Mouse (Mus musculus) layer of hippocampus, adult 8-10 months (tissue): ENCODE measurements at regions not wholly inside any gene's neighbourhood (a gene's known extent, or its start where the extent isn't known, plus 50 kb on each side); places are given as distances from the start of the nearest gene placed in this dataset.
A peak's percentile ranks its signal among the peaks of the same experiment; 100 is the strongest.
"Not testable (repeated sequence)": the region's sequence is repeated elsewhere in the genome, so short reads cannot be mapped to it uniquely, and the experiment has no call there.

Experiments used
- DNase-seq, 2 experiments: peaks; one replicate each; pipeline ENCODE4 v3.0.0; 2022; ENCODE audit warnings: low spot score in 2 of 2

DNA sequence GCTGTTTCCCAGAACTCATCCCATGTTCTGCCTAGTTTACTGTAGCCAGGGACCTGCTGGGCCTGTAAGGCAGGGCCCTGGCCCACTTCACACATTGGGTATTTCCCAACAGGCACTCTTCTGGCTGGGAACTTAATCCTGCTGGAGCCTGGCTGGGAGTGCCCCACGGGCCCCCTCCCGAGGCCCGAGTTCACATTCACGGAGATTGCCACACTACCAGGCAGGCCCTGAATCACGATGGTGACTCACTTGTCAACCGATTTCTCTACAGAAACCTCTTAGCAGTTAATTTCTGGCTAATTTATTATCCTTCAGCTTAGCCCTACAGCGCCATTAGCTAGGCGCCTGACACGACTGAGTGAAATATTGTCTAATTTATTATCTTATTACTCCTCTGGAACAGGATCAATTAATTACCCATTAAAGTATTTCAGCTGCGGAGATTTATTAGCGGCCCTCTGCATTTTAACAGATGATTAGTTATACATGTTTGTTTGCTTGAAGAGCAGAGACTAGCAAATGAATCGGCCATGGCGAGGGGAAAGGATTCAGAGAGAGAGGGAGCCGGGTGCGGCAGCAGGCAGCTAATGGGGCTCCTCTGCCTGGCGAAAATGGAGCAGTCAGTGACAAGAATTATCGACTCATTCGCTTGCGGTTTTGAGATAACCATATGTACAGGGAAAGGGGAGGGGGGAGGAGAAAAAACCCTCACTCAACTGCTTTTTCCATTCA, 229.7 kb upstream of the Zfp703 start:
- no peak for DNase-seq

DNA sequence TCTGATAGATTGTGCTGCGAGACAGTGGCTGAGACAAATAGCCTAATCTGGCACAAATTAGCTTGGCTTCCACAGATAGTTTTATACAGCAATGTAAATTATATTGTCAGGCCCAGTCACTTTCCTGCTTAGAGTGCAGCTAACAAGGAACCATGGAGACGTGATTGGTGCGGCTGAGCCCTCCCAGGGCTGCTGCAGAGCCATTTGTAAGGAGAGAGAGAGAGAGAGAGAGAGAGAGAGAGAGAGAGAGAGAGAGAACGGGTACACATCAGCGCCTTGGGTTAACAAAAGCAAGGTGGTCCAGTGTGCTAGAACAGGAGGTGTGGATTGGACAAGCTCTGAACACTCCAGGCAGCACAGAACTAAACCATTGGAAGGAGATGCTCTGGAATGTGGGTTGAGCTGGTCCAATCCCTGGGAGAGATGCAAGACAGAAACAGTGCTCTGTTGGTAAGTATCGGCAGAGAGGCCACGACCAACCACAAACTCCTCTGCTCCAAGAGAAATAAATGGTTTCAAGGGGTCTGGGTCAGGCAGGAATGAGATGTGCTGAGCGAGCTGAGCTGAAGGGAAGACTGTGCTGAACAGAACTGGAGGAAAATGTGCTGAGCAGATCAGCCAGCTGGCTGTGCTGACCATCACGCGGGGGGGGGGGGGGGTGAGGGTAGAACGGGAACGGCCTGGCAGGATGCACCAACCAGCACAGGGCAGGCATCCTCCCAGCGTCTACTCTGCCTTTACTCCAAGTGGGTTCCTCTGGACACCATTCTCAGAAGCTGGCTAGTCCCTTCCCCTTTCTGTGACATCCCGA, 228.8 kb upstream of the Zfp703 start:
- DNase-seq = no peak

DNA sequence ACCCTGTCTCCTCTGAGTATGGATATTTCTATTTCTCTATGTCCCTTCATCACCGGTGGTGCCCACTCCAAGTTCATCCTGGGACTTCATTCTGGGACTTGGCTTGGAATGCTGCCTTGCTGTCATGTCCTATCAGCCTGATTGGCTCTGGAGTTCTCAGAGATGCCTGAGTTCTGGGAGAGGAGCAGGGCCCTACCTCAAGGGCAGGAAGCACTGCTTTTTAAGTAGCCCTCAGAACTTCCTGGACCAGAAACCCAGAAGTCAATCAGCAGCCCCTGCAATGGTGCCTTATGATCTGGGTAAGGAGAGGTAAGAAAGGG, 228.2 kb upstream of the Zfp703 start:
- no peak for DNase-seq

DNA sequence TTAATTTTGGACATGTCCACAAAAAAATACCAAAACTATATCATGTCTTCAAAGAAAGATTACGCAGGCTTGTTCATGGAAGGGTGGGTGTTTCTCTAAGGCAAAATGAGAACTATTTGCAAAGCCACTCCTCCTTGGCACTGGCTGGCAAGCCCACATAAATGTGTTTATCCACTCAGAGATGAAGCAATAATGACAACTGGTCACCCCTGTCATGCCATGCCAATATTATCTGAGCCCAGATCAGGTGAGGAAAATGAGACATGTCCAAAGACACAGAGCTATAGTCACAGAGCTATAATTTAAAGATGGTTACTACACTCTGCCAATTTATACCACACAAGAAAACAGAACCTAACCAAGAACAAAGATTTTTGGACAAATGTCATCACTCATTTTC, 227.0 kb upstream of the Zfp703 start:
- DNase-seq = no peak

DNA sequence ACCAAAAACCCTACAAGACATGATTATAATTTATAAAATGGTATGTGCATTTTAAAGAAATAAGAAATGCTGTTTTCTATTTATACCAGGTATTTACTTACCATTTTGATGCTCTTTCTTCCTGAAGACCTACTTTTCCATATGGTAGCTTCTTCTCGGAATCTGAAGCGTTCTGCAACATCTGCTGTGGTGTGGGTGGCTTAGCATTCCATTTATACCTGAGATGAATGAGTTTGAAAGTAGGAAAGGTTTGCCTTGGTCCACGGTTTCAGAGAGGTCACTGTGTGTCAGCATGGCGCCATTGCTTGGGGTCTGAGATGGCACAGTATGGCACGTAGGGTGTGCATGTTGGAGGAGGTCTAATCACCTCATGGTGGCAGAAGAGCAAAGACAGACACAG, 225.5 kb upstream of the Zfp703 start:
- no peak for DNase-seq

DNA sequence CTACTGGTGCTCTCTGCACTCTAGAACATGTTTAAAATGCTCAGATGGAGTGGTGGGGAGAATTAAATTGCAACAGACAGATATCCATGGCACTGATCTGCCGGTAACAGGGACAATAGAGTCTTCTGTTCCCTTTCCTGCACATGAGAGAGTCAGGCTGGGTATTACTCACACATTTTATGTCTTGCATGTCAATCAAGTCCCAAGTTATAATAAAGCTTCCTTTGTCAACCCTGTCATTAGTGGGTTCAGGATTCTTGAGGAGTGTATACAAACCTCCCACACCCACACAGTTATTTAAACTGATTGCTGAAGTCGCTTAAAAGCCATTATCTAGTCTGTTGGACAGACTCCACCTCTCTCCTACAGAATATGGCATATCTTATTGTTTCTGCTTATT, 220.7 kb upstream of the Zfp703 start:
- no peak for DNase-seq

DNA sequence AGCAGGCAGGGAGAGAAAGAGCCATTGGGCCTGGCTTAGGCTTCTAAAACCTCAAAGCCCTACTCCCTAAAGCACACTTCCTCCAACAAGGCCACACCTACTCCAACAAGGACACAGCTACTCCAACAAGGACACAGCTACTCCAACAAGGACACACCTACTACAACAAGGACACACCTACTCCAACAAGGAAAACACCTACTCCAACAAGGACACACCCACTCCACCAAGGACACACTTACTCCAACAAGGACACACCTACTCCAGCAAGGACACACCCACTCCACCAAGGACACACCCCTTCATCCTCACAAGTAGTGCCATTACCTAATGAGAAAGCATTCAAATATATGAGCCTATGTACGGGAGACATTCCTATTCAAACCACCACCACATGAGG, 216.4 kb upstream of the Zfp703 start:
- no peak for DNase-seq

DNA sequence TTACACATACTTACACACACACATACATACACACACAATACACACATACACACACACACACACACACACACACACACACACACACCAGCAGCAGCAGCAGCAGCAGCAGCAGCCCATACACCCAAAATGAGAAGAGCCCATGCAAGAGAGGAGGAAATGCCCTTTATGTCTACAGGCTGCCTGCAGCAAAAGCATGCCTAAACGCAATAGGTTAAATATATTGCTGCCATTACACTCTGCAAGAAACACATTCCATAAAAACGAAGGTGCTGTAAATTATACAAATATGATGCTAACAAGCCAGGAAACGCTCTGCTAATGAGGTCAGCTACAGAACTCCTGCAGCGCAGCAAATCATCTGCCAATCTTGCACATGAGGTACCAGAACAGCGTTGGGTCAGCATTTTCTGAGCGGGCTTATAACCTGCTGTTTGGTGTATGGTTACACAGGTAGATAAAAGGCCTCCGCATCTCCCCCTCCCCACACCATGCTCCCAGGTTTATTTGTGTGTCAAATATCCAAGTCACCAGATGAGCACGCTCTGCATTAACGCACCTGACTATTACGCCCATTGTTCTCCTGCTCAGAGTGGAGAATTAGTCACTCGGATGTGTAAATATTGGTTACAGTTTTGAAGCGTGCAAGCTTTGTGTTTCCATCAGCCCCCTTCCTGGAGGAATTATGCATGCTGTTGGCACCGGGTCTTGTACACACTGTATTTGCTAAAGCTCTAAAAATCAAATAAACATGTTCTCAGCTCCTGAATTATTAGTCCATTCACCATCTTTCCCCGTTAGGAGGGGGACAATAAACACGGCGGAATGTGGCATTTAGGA, 214.0 kb upstream of the Zfp703 start:
- no peak for DNase-seq

DNA sequence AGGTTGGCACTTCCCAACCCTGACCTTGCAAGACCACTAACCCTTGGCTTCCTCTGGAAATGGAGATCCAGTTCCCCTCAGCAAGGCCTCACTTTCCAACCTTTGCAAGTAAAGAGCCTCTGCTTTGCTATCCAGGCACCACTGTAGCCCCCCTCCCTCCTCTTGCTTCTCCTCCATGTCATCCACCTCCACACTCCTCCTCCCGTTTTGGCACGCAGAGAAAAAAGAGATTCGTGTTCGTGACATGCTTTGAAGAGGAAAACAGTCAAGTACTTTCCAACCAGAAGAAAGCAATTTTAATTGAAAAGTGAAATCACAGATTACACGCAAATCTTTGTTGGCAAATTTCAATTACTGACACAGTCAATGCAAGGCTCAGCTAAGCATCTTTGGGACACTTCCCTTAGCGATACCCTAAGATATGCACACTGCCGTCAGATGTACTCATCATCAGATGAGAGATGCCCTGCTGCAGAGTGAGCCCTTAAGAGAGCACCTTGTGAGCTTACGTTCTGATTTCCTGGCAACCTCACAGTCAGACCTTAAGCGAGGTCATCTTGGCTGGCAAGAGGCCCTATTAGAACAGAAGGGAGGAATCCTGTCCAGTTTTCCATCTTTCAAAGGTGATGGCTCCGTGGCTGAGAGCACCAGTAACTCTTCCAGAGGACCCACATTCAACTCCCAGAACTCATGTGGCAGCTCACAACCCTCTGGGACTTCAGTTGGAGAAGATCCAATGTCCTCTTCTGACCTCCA, 208.5 kb upstream of the Zfp703 start:
- no peak for DNase-seq

DNA sequence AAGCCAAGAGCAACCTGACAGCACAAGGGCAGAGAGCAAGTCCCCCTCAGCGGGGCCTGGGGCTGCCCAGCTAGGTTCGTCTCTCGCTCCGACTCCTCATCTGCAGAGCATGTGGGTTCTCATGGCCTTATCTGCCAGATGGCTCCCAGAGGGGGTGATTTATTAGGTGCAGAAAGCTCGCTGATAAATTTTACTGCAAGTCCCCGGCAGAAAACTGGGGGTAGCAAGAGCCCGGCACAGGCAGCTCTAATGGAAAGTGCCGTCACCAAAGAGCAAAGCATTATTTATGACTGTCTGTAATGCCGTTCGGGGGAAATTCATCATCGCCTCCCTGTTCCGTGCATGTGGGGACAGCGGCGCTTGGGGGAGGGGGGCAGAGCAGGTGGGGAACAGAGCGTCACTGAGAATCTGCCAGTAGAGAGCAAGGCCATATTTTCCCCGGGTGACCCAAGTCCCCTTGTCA, 206.7 kb upstream of the Zfp703 start:
- no peak for DNase-seq

DNA sequence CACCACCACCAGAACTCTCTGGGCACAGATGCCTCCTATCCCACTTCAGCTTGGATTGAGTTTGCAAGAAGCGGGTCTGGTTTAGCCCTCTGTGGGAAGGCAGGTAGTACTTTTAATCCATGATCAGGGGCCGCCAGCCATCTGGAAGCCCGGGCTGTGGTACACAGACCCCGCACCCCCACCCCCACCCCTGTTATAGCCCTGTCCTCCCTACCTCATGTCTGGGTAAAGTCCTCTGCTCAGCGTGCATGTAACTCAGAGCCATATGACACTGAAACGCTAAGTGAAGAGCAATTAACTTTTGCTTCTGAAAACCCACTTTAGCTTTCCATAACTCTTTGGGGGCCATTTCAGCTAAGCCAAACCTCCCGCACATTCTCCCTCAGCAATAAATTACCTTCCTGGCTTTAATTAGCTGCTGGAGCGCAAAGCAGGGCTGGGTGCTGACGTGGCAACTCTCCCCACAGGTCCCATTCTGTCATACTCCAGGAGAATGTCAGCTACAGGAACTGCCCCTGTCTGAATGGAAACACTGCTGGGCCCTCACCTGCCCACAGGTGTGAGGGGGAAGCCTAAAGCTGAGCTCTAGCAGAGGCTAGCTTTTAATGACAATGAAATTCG, 198.1 kb upstream of the Zfp703 start:
- no peak for DNase-seq

DNA sequence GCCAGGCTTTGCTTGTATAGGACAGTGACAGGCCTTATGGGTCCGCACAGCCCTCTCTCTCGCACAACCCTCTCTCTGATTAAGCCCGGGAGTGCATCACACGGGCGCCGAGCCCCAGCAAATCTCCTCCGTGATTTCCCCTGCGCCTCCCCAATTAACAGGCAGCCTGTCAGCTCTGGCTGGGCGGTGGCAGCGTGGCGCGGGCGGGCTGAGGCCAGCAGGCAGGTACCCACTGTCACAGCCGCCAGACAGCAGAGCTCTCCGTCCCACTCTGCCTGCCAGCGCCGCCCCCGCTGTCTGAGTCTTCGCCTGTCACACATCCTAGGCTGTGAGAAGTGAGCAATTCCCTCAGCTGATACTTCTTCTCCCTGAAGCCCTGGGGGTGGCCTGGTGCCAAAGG, 196.6 kb upstream of the Zfp703 start:
- DNase-seq = peak; percentile 32 to 47

DNA sequence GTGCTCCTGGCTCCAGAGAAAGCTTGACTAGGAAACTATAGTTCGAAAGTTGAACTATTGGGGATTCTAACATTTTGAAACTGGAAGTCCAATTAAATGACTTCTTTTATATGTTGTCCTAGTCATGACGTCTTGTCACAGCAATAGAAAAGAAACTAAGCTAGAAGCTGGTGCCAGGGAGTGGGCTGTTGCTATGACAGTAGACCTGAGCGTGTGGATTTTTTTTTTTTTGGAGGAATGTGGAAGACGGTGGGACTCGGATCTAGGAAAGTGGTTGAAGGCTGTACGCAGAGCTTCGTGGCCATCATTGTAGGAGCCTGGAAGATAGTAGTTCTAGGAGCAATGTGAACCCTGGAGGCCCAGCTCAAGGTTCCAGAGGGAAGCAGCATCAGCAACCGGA, 194.2 kb upstream of the Zfp703 start:
- not testable (repeated sequence) for DNase-seq

DNA sequence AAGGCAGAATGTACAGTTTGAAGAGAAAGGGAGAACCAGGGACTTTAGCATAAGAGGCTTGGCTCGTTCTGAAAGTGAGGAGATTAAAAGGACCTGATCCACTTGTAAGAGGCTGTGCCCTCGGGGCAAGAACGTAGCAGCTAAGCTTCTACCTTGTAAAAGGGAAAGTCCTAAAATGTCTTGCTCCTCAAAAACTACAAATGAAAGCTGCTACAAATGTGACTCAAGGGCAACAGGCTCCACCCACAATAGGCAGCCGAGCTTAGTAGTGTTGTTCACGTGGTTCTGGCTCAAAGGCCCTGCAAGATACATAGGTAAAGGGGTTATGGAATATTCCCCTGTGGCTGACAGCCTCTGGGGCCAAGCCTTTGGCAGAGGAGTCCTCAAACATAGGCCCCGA, 192.7 kb upstream of the Zfp703 start:
- DNase-seq = no peak

DNA sequence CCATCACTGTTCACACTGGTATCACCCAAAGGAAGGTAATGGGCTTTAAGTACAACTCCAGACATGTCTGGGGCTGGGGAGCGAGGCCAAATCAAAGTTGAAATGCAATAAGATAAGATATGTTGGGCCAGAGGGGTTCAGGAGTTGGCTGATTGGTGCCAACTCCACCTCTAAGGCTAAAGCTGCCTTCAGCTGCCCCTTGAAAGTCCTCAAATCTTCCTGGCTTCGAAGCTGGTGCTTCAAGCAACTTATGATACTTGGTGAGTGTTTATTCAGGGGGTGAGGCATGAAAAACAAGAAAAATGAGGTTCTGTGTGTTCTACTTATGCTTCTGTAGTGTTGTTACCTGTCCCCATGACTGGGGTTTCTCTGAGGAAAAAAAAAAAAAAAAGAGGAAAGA, 185.3 kb upstream of the Zfp703 start:
- no peak for DNase-seq

DNA sequence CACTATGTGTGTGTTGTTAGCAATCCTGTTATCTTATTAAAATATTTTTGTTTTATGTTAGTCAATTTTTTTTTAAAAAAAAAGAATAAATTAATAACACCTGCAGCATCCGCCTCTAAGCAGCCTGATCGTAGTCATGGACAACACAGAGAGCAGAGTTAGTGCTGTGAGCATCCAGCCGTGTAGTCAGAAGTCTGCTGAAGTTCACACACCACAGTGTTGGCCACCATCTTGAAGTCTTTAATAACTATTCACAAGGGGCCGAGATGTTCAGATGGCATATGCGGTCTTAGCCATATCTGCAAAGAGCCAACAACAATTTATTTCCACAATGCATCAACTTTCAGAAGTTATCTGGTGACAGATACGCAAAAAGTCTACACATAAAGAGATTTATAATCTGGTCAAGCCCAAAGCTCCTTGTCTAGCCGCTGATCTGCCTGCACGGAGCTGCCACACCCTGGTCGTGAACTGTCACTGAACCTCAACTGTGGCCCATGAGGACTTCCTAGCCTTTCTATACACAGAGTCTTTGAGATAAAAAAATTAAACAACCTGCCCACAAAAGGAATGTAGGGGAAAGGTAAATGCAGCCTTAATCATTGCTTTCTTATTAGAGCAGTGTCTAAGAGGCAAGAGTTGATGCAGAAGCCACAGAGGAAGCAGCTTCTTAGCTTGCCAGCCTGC, 183.4 kb upstream of the Zfp703 start:
- no peak for DNase-seq

DNA sequence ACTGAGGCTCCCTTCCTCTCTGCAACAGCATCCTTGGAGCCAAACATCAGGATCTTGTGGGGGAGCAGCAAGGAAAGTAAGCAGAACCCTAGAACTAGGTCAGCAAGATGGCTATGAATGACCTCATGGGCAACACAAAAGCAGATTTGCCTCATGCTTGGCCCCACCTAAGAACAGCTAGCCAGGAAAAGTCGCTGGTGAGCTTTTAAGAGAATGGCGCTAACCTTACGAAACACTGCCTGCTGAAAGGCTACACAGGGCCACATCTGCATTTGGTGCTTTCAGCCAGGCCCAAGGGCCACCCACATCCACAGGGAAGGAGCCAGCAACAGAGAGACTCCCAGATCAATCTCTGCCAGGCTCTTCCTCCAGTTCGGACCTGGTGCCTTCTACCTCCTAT, 182.7 kb upstream of the Zfp703 start:
- no peak for DNase-seq

DNA sequence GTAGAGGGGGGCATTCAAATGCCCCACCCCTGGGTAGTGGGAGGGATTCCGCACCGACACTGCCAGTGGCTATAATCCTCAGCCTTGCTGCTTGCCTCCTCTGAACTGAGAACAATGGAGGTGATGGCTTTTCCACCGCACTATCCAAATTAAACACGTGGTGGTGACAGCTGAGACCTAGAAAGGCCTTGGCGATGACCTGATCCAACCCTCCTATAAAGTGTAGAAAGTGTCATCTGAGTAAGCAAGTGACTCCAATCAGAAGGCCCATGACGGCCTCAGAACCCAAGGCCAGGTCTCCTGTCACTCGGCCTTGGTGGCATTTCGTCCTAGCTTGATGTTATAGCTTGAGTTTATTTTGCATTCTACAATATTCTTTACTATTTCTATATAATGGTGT, 181.5 kb upstream of the Zfp703 start:
- no peak for DNase-seq

DNA sequence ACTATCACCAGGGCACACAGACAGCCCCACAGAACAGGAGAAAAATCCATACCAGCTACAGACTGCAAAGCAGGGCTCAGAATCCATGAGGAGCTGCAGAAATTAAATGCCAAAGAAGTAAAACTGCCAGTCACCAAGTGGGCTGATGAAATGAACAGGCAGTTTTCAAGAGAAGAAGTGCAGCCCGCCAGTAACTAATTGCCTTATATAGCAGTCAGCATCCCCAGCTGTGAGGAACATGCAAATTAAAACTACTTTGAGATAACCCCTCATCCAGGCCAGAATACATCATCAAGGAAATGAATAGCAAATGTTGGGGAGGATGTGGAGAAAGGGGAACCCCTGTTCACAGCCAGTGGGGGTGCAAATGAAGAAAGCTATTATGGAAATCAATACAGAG, 177.3 kb upstream of the Zfp703 start:
- no peak for DNase-seq

DNA sequence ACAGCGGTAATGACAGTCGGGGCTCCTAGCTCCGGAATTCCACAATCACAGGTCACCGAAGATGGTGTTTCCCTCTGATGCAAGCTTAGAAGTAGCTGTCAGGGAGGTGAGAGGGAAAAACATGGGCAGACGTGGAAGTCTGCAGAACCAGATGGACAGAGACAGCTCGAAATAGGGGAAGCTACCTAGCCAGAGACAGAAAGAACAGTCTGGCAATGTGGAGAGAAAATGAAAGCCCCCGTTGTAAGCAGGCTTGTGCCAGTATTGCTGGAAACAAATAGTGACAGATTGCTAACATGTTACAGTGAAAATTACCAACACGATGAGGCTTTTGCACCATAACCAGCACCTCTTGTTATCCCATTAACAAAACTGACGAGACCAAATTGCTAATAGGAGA, 173.0 kb upstream of the Zfp703 start:
- peak; percentile 38 to 48 for DNase-seq
